Mouse (Mus musculus) embryonic fibroblast, embryonic 13.5 days (primary cell): ENCODE data around the gene Dgkg.

ENCODE experiments used
- CTCF ChIP-seq: IDR thresholded peaks from 2 replicates; pipeline ENCODE4 v1.5.1; 2011; ENCODE audit warnings: mild to moderate bottlenecking, control low read depth, low read length, moderate library complexity, borderline replicate concordance; ENCODE audit not compliant: insufficient read depth
- POLR2A ChIP-seq: IDR thresholded peaks from 2 replicates; pipeline ENCODE4 v1.6.1; 2011; ENCODE audit warnings: low read depth, mild to moderate bottlenecking, control low read depth, low read length, moderate library complexity

DNA sequence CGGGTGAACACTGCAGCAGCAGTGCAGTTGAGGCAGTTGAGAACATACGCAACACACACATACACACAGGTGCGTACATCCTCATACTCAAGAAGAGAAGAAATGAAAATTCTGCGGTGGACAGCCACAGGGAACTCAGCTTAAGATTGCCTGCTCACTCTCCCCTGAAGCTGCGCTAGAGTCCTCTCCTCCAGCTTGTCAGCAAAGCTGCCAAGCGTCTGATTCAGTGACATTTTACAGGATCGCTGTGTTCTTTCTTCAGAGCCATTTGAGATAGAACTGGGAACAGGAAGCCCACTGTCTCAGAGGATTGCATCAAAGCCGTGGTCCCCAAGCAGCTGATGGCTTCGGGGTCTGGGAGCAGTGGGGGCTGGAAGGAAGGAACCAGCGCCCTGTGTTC, 17.6 kb upstream of the Dgkg start:
- TF ChIP-seq CTCF, result no peak
- TF ChIP-seq POLR2A, result no peak
